Mouse (Mus musculus) myocyte (in vitro differentiated cells): ENCODE measurements around the gene Apol8.
A peak's percentile ranks its signal among the peaks of the same experiment; 100 is the strongest.

Source experiments
- POLR2A ChIP-seq: IDR thresholded peaks from one replicate; pipeline ENCODE4 v1.6.1; 2011; ENCODE audit warnings: low read depth, mild to moderate bottlenecking, control low read depth, moderate library complexity; ENCODE audit not compliant: insufficient read length
- SRF ChIP-seq: IDR thresholded peaks from one replicate; pipeline ENCODE4 v1.6.1; 2011; ENCODE audit warnings: low read depth; ENCODE audit not compliant: control insufficient read depth, insufficient read length
- TCF12 ChIP-seq: IDR thresholded peaks from one replicate; pipeline ENCODE4 v1.6.1; 2011; ENCODE audit warnings: mild to moderate bottlenecking, control low read depth; ENCODE audit not compliant: poor library complexity, insufficient read depth, severe bottlenecking
- USF1 ChIP-seq: IDR thresholded peaks from one replicate; pipeline ENCODE4 v1.6.1; 2011; ENCODE audit warnings: low read depth, mild to moderate bottlenecking, control low read depth, moderate library complexity

- TF ChIP-seq POLR2A (peak; percentile 60), SRF (no peak), USF1 (no peak), TCF12 (no peak)
Observed at GRCm38 (mm10) chr15:77774303-77774702, 17.5 kb upstream of the Apol8 start.
